Mouse (Mus musculus): ENCODE measurements around the gene Arfrp1. TPM values are rescaled to one million over a fixed set of nuclear protein-coding genes. Genes with fewer than 3 reads are reported as not detected.

Arfrp1 gene
- polyA plus RNA-seq (2015; fragmentation: Illumina TruSeq; extraction: RNeasy Lipid Tissue Mini Kit (QIAGEN cat#74804); ENCODE audit: insufficient read depth, low replicate concordance): 122 TPM

DNA sequence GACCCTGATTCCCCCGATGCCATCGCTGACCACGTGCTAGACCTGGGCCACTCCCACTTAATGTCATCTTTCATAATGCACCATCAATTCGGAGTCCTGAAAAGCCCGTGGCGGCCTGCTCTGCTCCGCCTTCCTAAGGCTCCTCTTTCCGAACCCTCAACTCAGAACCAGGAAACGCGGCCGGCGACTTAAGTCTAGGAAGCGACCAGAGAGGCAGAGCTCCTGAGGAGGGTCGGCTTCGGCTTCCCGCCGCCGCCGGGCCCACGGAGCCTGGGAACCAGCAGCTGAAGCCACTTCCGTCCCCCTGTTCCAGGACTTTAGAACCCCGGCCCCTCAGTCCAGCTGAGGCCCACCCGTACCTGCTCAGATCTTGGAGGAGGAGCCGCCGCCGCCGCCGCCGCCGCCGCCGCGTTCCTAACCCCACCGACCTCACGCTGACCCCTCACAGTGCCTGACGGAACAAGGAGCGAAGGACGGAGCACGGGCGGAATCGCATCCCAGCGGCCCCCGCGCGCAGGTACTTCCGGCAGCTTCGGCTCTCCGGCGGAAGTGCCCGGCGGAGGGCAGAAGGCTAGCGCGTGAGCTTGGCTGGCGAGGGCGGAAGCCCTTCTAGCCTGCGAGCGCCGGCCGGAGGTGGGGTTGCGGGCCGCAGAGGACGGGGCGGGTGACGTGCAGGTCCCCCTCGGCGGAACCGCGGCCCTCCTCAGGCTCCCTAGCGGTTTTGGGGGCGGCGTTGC, at the start of gene Arfrp1, which contains the start of gene Zgpat:
Gene Arfrp1 (minus strand): TSS at position 545 of the 737 bp plus-strand sequence.
Gene Zgpat (plus strand): TSS at position 69 of the 737 bp plus-strand sequence.

DNA sequence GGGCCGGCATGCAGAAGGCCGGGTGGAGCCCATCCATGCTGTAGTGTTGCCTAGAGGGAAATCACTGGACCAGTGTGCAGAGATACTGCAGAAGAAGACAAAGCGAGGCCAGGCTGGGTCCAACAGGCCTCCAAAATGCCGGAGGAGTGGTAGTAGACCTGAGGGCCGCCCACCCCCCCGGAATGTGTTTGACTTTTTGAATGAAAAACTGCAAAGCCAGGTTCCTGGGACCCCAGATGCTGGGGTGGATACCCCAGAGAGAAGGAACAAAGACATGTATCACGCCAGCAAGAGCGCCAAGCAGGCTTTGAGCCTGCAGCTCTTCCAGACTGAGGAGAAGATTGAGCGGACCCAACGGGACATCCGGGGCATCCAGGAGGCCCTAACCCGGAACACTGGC, 14.6 kb upstream of the Arfrp1 start, which contains the start of gene Lime1:
Gene Lime1 (plus strand): TSS at position 301 of the 400 bp plus-strand sequence.

DNA sequence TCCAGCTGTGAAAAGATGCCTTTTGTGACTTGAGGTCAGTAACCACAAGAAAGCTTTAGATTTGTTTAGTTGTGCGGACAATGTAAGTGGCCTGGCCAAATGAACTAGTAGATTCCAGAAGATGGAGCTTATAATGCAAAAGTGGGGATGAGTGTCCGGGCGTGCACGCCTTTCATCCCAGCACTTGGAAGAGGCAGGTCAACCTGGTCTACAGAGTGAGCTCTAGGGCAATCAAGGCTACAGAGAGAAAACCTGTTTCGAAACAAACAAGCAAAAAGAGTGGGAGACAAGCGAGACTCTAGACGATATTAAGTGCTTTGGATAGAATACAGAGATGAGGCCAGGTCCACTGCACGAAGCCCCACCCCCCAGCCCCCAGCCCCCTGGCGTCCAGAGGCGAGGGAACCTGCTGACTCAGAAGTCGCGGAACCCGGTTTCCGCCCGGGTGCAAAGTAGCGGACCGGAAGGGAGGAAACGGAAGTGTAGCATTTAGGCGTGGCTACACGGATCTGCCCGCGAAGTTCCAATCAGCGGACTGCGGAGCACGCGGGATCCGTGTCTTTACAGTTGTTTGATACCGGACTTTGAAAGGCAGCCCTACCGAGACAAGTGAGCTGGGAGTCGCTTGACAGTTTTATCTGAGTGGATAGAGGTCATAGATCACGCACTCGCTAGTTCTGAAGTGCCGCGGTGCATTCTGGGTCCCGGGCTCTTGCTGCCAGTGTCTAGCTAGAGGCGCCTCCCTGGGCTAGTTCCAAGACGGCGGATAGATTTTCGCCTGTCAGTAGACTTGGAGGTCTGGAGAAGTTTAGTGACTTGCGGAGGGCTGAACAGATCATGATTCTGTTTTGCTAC, 45.7 kb downstream of the Arfrp1 start, which contains the start of gene Rtel1:
Gene Rtel1 (plus strand): TSS at position 492 of the 855 bp plus-strand sequence.

DNA sequence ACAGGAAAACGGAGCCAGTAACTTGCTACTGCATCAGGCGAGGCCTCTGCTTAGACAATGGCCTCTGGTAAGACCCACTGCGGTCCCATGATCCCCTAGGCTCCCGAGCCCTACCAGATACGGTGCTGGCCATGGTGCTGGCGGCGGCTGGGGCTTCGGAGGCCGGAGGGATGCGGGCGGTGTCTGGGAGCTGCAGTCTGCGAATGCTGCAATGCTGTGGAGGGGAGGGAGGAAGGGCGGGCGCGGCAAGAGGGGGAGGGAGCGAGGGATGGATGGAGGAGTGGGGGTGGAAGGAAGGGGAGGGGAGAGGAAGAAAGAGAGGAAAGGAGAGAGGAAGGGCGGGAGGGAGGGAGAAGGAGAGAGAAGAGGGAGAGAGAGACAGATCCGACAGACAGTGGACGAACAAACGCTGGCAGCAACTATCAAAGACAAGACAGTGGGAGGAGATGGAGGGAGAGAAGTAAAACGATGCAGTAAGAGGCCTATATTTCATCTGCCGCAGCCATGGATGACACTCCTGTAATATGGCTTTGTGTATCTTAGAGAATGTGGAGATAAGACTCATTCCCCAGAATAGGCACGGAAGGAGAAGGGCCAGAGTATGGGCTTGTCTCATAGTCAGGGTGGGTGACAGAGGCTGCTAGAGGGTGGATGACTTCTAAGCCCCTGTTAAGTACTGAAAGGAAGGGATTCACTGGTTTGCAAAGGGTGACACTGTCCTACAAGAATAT, 51.0 kb downstream of the Arfrp1 start, which contains the start of gene Stmn3:
Gene Stmn3 (minus strand): TSS at position 421 of the 731 bp plus-strand sequence.

Other genes starting within 250 kb of the Arfrp1 start
- gene Kcnq2, start 230.1 kb downstream of the Arfrp1 start, polyA plus RNA-seq (2015; fragmentation: Illumina TruSeq; extraction: RNeasy Lipid Tissue Mini Kit (QIAGEN cat#74804); ENCODE audit: insufficient read depth, low replicate concordance): not detected
- not detected for gene Eef1a2, start 208.4 kb downstream of the Arfrp1 start, polyA plus RNA-seq (2015; fragmentation: Illumina TruSeq; extraction: RNeasy Lipid Tissue Mini Kit (QIAGEN cat#74804); ENCODE audit: insufficient read depth, low replicate concordance)
- 97.7 TPM for gene Ppdpf, start 178.2 kb downstream of the Arfrp1 start, polyA plus RNA-seq (2015; fragmentation: Illumina TruSeq; extraction: RNeasy Lipid Tissue Mini Kit (QIAGEN cat#74804); ENCODE audit: insufficient read depth, low replicate concordance)
- 0.48 TPM for gene Ptk6, start 162.6 kb downstream of the Arfrp1 start, polyA plus RNA-seq (2015; fragmentation: Illumina TruSeq; extraction: RNeasy Lipid Tissue Mini Kit (QIAGEN cat#74804); ENCODE audit: insufficient read depth, low replicate concordance)
- gene Srms, start 152.2 kb downstream of the Arfrp1 start, polyA plus RNA-seq (2015; fragmentation: Illumina TruSeq; extraction: RNeasy Lipid Tissue Mini Kit (QIAGEN cat#74804); ENCODE audit: insufficient read depth, low replicate concordance): 0.75 TPM
- not detected for gene Fndc11, start 145.4 kb downstream of the Arfrp1 start, polyA plus RNA-seq (2015; fragmentation: Illumina TruSeq; extraction: RNeasy Lipid Tissue Mini Kit (QIAGEN cat#74804); ENCODE audit: insufficient read depth, low replicate concordance)
- 71.7 TPM for gene Helz2, start 123.4 kb downstream of the Arfrp1 start, polyA plus RNA-seq (2015; fragmentation: Illumina TruSeq; extraction: RNeasy Lipid Tissue Mini Kit (QIAGEN cat#74804); ENCODE audit: insufficient read depth, low replicate concordance)
- 38.0 TPM for gene Gmeb2, start 77.4 kb downstream of the Arfrp1 start, polyA plus RNA-seq (2015; fragmentation: Illumina TruSeq; extraction: RNeasy Lipid Tissue Mini Kit (QIAGEN cat#74804); ENCODE audit: insufficient read depth, low replicate concordance)
- gene Stmn3, start 50.9 kb downstream of the Arfrp1 start, polyA plus RNA-seq (2015; fragmentation: Illumina TruSeq; extraction: RNeasy Lipid Tissue Mini Kit (QIAGEN cat#74804); ENCODE audit: insufficient read depth, low replicate concordance): not detected
- gene Rtel1, start 45.7 kb downstream of the Arfrp1 start, polyA plus RNA-seq (2015; fragmentation: Illumina TruSeq; extraction: RNeasy Lipid Tissue Mini Kit (QIAGEN cat#74804); ENCODE audit: insufficient read depth, low replicate concordance): 63.2 TPM
- 30.7 TPM for gene Zgpat, start 476 bp downstream of the Arfrp1 start, polyA plus RNA-seq (2015; fragmentation: Illumina TruSeq; extraction: RNeasy Lipid Tissue Mini Kit (QIAGEN cat#74804); ENCODE audit: insufficient read depth, low replicate concordance)
- 43.1 TPM for gene Lime1, start 14.7 kb upstream of the Arfrp1 start, polyA plus RNA-seq (2015; fragmentation: Illumina TruSeq; extraction: RNeasy Lipid Tissue Mini Kit (QIAGEN cat#74804); ENCODE audit: insufficient read depth, low replicate concordance)
- 23.9 TPM for gene Zbtb46, start 94.0 kb upstream of the Arfrp1 start, polyA plus RNA-seq (2015; fragmentation: Illumina TruSeq; extraction: RNeasy Lipid Tissue Mini Kit (QIAGEN cat#74804); ENCODE audit: insufficient read depth, low replicate concordance)
- gene Abhd16b, start 127.8 kb upstream of the Arfrp1 start, polyA plus RNA-seq (2015; fragmentation: Illumina TruSeq; extraction: RNeasy Lipid Tissue Mini Kit (QIAGEN cat#74804); ENCODE audit: insufficient read depth, low replicate concordance): 0.26 TPM
- gene Tpd52l2, start 131.7 kb upstream of the Arfrp1 start, polyA plus RNA-seq (2015; fragmentation: Illumina TruSeq; extraction: RNeasy Lipid Tissue Mini Kit (QIAGEN cat#74804); ENCODE audit: insufficient read depth, low replicate concordance): 59.1 TPM
- gene Dnajc5, start 155.1 kb upstream of the Arfrp1 start, polyA plus RNA-seq (2015; fragmentation: Illumina TruSeq; extraction: RNeasy Lipid Tissue Mini Kit (QIAGEN cat#74804); ENCODE audit: insufficient read depth, low replicate concordance): 92.0 TPM
- 146 TPM for gene Uckl1, start 219.5 kb upstream of the Arfrp1 start, polyA plus RNA-seq (2015; fragmentation: Illumina TruSeq; extraction: RNeasy Lipid Tissue Mini Kit (QIAGEN cat#74804); ENCODE audit: insufficient read depth, low replicate concordance)
- 52.3 TPM for gene Prpf6, start 226.5 kb upstream of the Arfrp1 start, polyA plus RNA-seq (2015; fragmentation: Illumina TruSeq; extraction: RNeasy Lipid Tissue Mini Kit (QIAGEN cat#74804); ENCODE audit: insufficient read depth, low replicate concordance)
- 25.9 TPM for gene Zfp512b, start 227.4 kb upstream of the Arfrp1 start, polyA plus RNA-seq (2015; fragmentation: Illumina TruSeq; extraction: RNeasy Lipid Tissue Mini Kit (QIAGEN cat#74804); ENCODE audit: insufficient read depth, low replicate concordance)
- gene Samd10, start 233.8 kb upstream of the Arfrp1 start, polyA plus RNA-seq (2015; fragmentation: Illumina TruSeq; extraction: RNeasy Lipid Tissue Mini Kit (QIAGEN cat#74804); ENCODE audit: insufficient read depth, low replicate concordance): 15.6 TPM